Mouse (Mus musculus): ENCODE results near the gene Arhgap32. TPM values are rescaled to one million over a fixed set of nuclear protein-coding genes. Genes with fewer than 3 reads are reported as not detected.

The Arhgap32 gene
- total RNA-seq, 2 experiments from 2014 or later, result 183 to 196 TPM

GRCm38 (mm10) chr9:32186489-32186888, 70.6 kb downstream of the Arhgap32 start:
- DNase-seq (ENCODE audit: low spot score in 2 of 2), result no peak

- no peak for DNase-seq (ENCODE audit: low spot score in 2 of 2)
These were observed 76.5 kb downstream of the Arhgap32 start for GRCm38 (mm10) chr9:32192295-32193073.

- no peak for DNase-seq (ENCODE audit: low spot score in 2 of 2)
These were observed 88.6 kb downstream of the Arhgap32 start for GRCm38 (mm10) chr9:32204450-32204990.

- no peak for DNase-seq (ENCODE audit: low spot score in 2 of 2)
These were observed 91.2 kb downstream of the Arhgap32 start for GRCm38 (mm10) chr9:32207133-32207532.

GRCm38 (mm10) chr9:32208071-32208470, 92.1 kb downstream of the Arhgap32 start:
- DNase-seq (ENCODE audit: low spot score in 2 of 2), result no peak

- no peak for DNase-seq (ENCODE audit: low spot score in 2 of 2)
These were observed 101.1 kb downstream of the Arhgap32 start for GRCm38 (mm10) chr9:32216820-32217567.

- DNase-seq (ENCODE audit: low spot score in 2 of 2), result no peak
These were observed 103.5 kb downstream of the Arhgap32 start for GRCm38 (mm10) chr9:32219400-32219799.

GRCm38 (mm10) chr9:32222184-32222583, 106.2 kb downstream of the Arhgap32 start:
- no peak for DNase-seq (ENCODE audit: low spot score in 2 of 2)

- DNase-seq (ENCODE audit: low spot score in 2 of 2), result no peak
These were observed 108.0 kb downstream of the Arhgap32 start for GRCm38 (mm10) chr9:32223739-32224529.

GRCm38 (mm10) chr9:32224937-32225336, 109.0 kb downstream of the Arhgap32 start:
- DNase-seq (ENCODE audit: low spot score in 2 of 2), result no peak

GRCm38 (mm10) chr9:32225584-32225983, 109.6 kb downstream of the Arhgap32 start:
- DNase-seq (ENCODE audit: low spot score in 2 of 2), result no peak

GRCm38 (mm10) chr9:32227034-32227433, 111.1 kb downstream of the Arhgap32 start:
- no peak for DNase-seq (ENCODE audit: low spot score in 2 of 2)

GRCm38 (mm10) chr9:32233593-32233992, 117.7 kb downstream of the Arhgap32 start:
- DNase-seq (ENCODE audit: low spot score in 2 of 2), result no peak

GRCm38 (mm10) chr9:32234767-32235489, 119.0 kb downstream of the Arhgap32 start:
- DNase-seq (ENCODE audit: low spot score in 2 of 2), result no peak

- no peak for DNase-seq (ENCODE audit: low spot score in 2 of 2)
These were observed 123.0 kb downstream of the Arhgap32 start for GRCm38 (mm10) chr9:32238899-32239298.

- no peak for DNase-seq (ENCODE audit: low spot score in 2 of 2)
These were observed 123.5 kb downstream of the Arhgap32 start for GRCm38 (mm10) chr9:32239427-32239826.

GRCm38 (mm10) chr9:32240449-32240848, 124.5 kb downstream of the Arhgap32 start:
- DNase-seq (ENCODE audit: low spot score in 2 of 2), result no peak

- no peak for DNase-seq (ENCODE audit: low spot score in 2 of 2)
These were observed 125.8 kb downstream of the Arhgap32 start for GRCm38 (mm10) chr9:32241637-32242199.

- no peak for DNase-seq (ENCODE audit: low spot score in 2 of 2)
These were observed 127.1 kb downstream of the Arhgap32 start for GRCm38 (mm10) chr9:32242921-32243617.

GRCm38 (mm10) chr9:32245237-32245636, 129.3 kb downstream of the Arhgap32 start:
- no peak for DNase-seq (ENCODE audit: low spot score in 2 of 2)

Data from layer of hippocampus, postnatal 10 days (tissue).